Mouse (Mus musculus) testis, adult 2 months (tissue): ENCODE measurements around the gene Hoxb5. TPM values are rescaled to one million over a fixed set of nuclear protein-coding genes. Genes with fewer than 3 reads are reported as not detected.

Source experiments
- H3K27ac ChIP-seq: fragments of 200-500 bp; 2 replicates; pipeline ENCODE4 v1.5.1; 2012; ENCODE audit warnings: low read depth, low read length; ENCODE audit not compliant: control insufficient read depth, insufficient read depth
- H3K27me3 ChIP-seq: fragments of 200-500 bp; 2 replicates; pipeline ENCODE4 v1.6.1; 2012; ENCODE audit warnings: mild to moderate bottlenecking, low read length, moderate library complexity; ENCODE audit not compliant: control insufficient read depth, insufficient read depth
- H3K36me3 ChIP-seq: fragments of 200-500 bp; 2 replicates; pipeline ENCODE4 v1.6.1; 2012; ENCODE audit warnings: mild to moderate bottlenecking, low read length; ENCODE audit not compliant: control insufficient read depth, insufficient read depth
- H3K4me1 ChIP-seq: fragments of 200-500 bp; 2 replicates; pipeline ENCODE4 v1.6.1; 2012; ENCODE audit warnings: low read length; ENCODE audit not compliant: control insufficient read depth, insufficient read depth
- H3K4me3 ChIP-seq: fragments of 200-500 bp; 2 replicates; pipeline ENCODE4 v1.5.1; 2012; ENCODE audit warnings: low read depth, mild to moderate bottlenecking, low read length, moderate library complexity, mixed read lengths; ENCODE audit not compliant: control insufficient read depth
- CTCF ChIP-seq: fragments of 200-500 bp; IDR thresholded peaks from 2 replicates; pipeline ENCODE4 v1.5.1; 2012; ENCODE audit warnings: low read depth, mild to moderate bottlenecking, inconsistent platforms, low read length, moderate library complexity; ENCODE audit not compliant: control insufficient read depth, insufficient read depth, insufficient replicate concordance
- POLR2A ChIP-seq: fragments of 200-500 bp; IDR thresholded peaks from 2 replicates; pipeline ENCODE4 v1.6.1; 2012; ENCODE audit warnings: low read depth, mild to moderate bottlenecking, inconsistent platforms, low read length, moderate library complexity; ENCODE audit not compliant: control insufficient read depth
- polyA plus RNA-seq: library from polyadenylated mRNA; depleted of rRNA; stranded (reverse); fragments of >200 nt; gene quantifications from 2 replicates; pipeline ENCODE4 v1.2.3, GENCODE M21; 2012

The Hoxb5 gene
- polyA plus RNA-seq, 1 experiment, result 0.14 TPM

GRCm38 (mm10) chr11:96274428-96274827, 28.7 kb upstream of the Hoxb5 start:
- no peak for TF ChIP-seq CTCF
- TF ChIP-seq POLR2A, result no peak
- H3K4me1 ChIP-seq, result peaks cover 17% of the 10 kb centered on the region
- no peak overlapping the region for H3K27ac ChIP-seq
- H3K27me3 ChIP-seq, result peaks cover 10% of the 10 kb centered on the region
- H3K36me3 ChIP-seq, result no peaks in the 10 kb centered on the region
- H3K4me3 ChIP-seq, result no peak overlapping the region

DNA sequence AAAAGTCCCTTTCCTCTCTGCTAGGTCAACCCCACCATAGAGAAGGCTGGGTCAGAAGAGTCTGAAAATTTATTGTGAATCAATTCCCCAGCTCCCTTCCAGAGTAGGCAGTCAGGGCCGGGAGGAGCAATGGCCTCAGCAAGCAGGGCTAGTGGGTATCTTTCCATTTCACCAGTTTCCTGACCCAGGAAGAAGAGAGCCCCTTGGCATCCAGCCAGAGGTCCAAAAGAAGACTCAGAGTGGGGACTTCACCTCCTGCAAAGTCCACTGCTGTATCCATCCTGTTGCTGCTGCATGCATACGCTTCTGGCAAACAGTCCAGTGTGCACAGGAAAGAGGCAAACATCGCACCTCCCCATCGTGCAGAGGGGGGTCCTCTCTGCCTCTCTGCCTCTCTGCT, 27.2 kb upstream of the Hoxb5 start:
- H3K4me3 ChIP-seq, result no peak overlapping the region
- H3K27me3 ChIP-seq, result peaks cover 12% of the 10 kb centered on the region
- no peak overlapping the region for H3K27ac ChIP-seq
- peaks cover 13% of the 10 kb centered on the region for H3K4me1 ChIP-seq
- TF ChIP-seq POLR2A (no peak), CTCF (no peak)
- no peaks in the 10 kb centered on the region for H3K36me3 ChIP-seq

DNA sequence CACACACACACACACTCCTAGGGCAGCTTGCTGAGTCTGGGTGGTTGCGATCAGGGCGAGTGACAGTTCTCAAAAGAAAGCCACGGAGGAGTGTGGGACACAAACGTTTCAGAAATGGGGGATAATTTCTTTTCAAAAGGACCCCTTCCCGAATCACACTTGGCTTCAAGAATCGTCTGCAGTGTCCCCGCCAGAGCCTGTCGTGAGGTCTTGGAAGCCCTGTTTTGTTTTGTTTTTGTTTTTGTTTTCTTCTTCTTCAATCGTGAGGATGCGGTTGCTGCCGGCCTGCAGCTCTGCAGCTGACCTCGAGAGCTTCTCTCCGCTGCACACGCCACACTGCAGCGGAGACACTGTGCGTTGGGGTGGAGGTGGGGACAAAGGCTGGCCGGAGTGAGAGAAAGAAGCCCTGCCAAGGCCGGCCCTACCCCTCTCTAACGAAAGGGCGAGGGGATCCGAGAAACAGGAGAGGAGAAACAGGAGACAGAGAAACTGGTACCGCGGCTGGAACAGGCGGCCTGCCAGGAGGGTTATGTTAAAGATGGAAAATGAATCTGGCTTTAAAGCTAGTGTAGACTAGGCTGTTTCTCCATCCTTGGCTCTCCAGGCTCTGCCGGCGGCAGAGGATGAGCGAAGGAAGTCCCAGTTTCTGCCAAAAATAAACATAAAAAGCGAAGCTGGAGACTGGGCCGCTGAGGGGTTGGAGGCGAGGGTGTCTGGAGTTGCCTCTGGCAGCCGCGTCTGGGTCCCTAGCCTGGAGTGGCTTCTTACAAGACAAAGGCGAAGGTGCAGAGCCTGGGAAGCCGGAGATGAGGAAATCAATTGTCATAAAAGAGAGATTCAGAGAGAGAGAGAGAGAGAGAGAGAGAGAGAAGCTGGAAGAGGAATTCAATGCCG, 25.7 kb upstream of the Hoxb5 start:
- TF ChIP-seq POLR2A, result no peak
- TF ChIP-seq CTCF, result no peak
- Histone ChIP-seq H3K36me3 (no peaks in the 10 kb centered on the region), H3K4me1 (peaks cover 3% of the 10 kb centered on the region), H3K4me3 (no peak overlapping the region), H3K27me3 (peaks cover 13% of the 10 kb centered on the region), H3K27ac (no peak overlapping the region)

DNA sequence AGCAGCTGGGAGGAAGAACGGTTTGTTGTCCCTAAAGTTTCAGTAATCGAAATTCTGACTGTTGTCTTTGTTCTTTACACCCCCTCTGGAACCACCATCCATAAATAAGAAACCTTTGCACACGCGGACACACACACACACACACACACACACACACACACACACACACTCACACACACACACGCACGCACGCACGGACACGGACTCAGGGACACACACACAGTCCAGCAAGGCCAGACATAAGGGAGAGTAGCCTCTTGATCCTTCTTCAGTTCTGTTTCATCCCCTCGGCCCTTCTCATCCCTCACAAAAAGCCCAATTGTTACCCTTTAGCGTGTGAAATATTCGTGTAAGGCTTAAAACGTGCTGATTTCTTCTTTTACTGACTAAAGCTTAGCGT, 24.8 kb upstream of the Hoxb5 start:
- Histone ChIP-seq H3K4me1 (peaks cover 5% of the 10 kb centered on the region), H3K27me3 (peaks cover 17% of the 10 kb centered on the region), H3K36me3 (no peaks in the 10 kb centered on the region), H3K27ac (no peak overlapping the region), H3K4me3 (no peak overlapping the region)
- no peak for TF ChIP-seq POLR2A
- TF ChIP-seq CTCF, result no peak

GRCm38 (mm10) chr11:96278773-96279172, 24.4 kb upstream of the Hoxb5 start:
- Histone ChIP-seq H3K27ac (no peak overlapping the region), H3K36me3 (no peaks in the 10 kb centered on the region), H3K4me3 (no peak overlapping the region), H3K4me1 (peaks cover 5% of the 10 kb centered on the region), H3K27me3 (peaks cover 17% of the 10 kb centered on the region)
- TF ChIP-seq POLR2A (no peak), CTCF (peak; percentile 70; the same call in 1 of the 2 replicates)

DNA sequence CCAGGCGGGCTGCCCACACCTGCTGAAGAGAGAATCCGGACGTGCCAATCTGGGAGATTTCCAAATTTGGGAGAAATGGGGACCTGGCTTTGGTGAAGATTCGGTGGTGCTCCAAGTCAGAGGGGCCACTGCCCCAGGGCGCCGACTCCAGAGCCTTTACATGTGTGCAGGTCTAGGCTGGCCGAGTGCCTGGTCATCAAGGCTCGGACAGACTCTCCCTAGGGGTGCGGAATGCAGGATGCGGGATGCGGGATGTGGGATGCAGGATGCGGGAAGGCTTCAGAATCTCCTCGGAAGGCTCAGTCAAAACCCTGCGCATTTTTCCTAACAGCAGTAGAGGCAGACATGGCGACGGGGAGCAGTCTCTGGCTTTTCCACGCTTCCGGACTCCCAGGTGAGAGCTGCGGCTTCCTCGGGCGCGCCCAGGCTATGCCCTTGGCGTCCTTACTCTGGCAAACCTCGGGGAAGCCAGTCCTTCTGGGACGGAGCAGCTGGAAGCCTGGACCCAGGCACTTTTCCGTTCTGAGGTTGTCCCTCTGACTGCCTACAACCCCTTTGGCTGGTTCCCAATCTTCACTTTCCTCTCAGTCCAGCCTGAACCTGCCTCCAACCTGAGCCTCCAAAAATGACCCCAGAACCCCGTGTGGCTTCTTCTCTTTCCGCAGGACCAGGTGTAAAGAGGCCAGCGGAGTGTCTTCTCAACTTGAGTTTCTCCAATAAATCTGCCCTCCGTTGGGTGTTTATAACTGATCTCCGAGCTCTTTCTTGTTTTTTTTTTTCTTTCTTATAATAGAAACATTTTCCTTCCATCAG, 23.5 kb upstream of the Hoxb5 start:
- H3K27ac ChIP-seq, result no peak overlapping the region
- H3K36me3 ChIP-seq, result no peaks in the 10 kb centered on the region
- peaks cover 7% of the 10 kb centered on the region for H3K4me1 ChIP-seq
- H3K4me3 ChIP-seq, result no peak overlapping the region
- H3K27me3 ChIP-seq, result peaks cover 24% of the 10 kb centered on the region
- TF ChIP-seq POLR2A (no peak), CTCF (no peak)
